Mouse (Mus musculus) liver (tissue): Measurements from ENCODE around the gene Ttll5.
A peak's percentile ranks its signal among the peaks of the same experiment; 100 is the strongest.

Source experiments
- DNase-seq: peaks from one replicate; pipeline ENCODE4 v3.0.0-alpha.2; 2020; ENCODE audit warnings: mixed read lengths

Gene Ttll5

GRCm38 (mm10) chr12:85848164-85848958, 23.9 kb downstream of the Ttll5 start:
- peak; percentile 15 for DNase-seq

- no peak for DNase-seq
Measured at GRCm38 (mm10) chr12:85850661-85851060, 26.2 kb downstream of the Ttll5 start.

DNA sequence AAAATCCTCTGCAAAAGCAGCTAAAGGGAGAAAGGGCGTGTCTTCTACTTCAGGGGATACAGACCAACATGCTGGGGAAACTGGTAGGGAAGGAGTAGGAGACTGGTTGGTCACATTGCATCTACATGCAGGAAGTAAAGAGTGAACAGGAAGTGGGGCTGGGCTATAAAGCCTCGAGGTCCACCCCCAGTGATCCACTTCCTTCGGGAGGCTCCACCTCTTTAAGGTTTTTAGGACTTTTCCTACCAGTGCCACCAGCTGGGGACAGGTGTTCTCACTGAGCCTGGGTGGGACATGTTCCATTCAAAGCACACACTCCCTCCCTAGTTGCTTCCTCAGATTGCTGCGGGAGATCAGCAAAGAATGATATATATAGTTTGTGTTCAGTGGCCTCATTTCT, 29.4 kb downstream of the Ttll5 start:
- no peak for DNase-seq

GRCm38 (mm10) chr12:85854271-85854670, 29.8 kb downstream of the Ttll5 start:
- DNase-seq, result no peak

DNA sequence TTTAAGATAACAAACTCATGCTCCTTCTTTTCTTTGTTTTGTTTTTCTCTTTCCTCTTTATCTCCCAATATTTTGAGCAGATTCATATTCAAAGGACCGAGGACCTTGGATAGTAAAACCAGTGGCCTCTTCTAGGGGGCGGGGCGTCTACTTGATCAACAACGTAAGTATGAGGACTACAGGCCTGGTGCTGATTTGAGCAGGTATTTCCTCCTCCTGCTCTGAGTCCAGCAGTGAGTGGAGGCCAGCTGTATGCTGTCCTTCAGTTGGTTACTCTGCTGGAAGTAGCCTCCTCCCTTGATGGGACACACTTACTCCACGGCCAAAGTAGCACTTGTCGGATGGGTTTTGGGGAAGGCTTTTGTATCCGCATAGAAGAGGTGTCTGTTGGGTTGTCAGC, 32.8 kb downstream of the Ttll5 start:
- no peak for DNase-seq

DNA sequence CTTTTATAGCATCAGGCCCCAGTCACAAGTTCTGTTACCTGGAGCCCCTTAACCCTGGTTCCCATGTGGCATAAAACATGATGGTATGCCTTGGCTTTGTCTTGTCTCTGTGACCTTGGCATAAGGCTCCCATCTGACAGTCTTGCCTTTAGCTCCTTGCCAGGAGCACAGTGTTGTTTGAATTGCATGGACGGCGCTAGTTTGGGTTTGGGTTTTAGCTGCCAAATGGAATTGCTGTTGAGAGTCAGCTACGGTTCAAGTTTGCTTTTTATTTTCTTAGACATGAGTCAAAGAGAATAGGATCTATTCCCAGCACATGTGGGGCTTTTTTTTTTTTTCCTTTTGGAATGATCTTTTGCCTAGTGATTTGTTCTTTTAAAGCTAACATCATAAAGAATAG, 34.7 kb downstream of the Ttll5 start:
- DNase-seq, result no peak

DNA sequence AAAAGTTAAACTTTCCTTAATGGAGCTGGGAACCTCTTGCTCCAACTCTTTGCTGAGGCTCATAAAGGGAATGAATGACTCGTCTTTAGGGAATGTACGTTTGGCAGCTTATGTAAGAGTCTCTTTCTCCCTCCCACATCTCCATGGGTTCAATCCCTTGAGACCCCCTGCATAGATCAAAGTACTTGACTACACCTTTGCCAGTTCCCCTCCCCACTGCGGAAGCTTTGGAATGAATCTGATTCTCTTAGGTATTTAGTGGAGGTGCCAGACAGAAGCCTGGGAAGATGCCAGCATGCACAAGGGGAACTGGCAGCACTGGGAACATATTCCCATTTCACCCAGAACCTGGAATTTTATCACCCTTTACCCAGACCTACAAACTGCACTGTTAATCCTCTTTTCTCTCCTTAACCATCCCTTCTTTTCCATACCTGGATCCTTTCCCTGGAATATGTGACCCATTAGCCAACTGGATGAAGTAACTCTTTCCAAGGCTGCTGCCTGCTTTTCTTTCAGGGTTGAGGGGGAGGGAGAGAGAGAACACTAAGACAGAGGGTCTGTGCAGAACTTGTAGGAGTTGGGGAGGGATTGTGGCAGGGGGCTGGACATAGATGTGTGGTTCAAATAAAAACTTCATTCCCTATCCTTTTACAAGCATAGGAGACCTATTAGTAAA, 35.2 kb downstream of the Ttll5 start:
- no peak for DNase-seq

DNA sequence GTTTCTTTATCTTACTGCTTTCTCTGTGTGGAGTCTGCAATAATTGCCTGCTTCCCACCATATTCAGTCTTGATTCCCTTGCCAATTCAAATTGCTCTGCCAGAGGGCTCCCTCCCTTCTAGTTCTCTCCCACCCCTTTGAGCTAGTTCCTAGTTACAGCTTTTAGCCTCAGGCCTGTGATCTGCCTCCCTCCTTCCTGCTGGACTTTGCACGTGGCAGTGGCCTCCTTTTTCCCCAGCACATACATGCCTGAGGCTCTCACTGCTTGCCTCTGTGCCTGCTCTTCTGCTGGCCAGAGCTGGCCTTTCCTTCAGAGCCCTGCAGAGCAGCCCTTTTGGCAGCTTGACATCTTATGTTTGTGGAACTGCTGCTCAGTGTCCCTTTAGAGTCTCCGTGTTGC, 38.1 kb downstream of the Ttll5 start:
- DNase-seq, result no peak

- DNase-seq, result no peak
Measured at GRCm38 (mm10) chr12:85865526-85865925, 41.1 kb downstream of the Ttll5 start.

DNA sequence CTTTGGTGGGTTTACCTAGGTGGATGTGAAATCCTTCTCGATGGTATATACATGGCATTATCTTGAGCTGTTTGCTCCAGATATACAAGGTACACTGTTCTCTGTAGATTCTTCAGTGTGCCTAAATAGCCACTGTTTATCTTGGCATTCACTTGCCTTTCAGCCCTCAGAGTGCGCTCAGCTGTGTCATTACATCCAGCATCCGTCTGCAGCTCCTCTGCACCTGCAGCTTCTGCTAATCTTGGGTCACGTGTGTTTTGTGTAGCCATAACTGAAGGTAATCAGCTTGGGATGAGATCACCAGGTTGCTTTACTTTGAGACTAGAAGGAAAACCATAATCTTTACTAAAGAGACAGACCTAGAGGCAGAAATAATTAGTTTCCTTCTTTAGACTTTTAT, 42.2 kb downstream of the Ttll5 start:
- DNase-seq, result no peak

GRCm38 (mm10) chr12:85867125-85867524, 42.7 kb downstream of the Ttll5 start:
- DNase-seq, result no peak

DNA sequence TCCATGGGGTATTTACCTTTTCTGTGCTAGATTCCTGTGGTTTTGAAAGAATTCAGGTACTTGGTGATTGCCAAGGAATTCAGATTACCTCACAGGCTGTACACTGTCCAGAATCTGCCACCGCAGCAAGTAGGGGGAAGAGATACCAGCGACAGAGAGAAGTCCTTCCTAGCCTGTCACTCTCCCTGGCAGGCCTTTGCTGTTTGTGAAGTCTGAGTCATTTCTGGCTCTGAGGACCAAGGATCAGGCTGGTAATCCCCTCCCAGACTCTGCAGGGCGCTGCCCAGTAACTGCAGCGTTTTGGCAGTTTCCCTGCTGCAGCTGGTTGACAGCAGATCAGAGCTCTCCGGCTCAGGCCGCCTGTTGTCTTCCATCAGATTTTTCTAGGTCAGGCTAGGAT, 45.0 kb downstream of the Ttll5 start:
- no peak for DNase-seq

DNA sequence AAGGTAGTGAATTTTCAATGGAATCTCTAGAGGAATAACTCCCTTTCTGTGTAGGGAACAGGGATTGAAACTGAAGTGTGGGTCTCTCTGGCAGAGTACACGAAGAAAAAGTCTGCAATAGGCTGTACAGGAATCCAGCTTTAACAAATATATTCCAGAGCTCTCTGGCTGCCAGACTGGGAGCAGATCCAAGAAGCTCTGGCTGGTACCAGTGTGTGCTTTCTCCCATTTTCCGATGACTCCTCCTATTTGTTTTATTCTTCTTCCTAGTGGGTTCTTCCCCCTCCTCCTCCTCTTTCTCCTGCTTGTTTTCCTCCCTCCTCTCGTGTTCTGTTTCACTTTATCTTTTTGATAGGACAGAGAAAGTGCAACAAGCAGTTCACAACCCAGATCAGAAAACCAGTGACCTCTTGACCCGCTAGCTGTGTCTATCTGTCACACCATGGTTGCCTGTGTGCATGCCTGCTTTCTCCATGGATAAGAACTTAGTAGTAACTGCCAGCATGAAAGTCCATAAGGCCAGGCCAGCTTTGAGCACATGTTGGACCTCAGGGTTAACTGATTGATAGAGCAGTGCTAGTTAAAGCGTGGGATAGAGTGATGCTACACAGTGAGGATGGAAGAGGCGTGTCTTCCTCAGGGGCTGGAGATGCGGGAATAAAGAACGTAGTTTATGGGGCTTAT, 55.3 kb downstream of the Ttll5 start:
- DNase-seq, result no peak

DNA sequence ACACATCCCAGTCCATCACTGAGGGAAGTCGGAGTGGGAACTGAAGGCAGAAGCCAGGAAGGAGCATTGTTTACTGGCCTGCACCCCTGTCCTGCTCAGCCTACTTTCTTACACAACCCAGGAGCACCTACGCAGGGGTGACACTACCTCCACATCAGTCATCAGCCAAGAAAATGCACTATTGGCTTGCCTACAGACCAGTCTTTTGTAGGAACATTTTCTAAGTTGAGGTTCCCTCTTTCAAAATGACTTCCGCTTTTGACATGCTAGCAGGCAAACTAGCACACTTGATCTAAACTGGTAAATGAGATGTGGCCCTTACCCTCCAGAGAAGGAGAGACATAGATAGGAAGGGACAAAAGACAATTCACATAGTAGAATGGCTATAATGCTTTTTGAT, 60.6 kb downstream of the Ttll5 start:
- no peak for DNase-seq

DNA sequence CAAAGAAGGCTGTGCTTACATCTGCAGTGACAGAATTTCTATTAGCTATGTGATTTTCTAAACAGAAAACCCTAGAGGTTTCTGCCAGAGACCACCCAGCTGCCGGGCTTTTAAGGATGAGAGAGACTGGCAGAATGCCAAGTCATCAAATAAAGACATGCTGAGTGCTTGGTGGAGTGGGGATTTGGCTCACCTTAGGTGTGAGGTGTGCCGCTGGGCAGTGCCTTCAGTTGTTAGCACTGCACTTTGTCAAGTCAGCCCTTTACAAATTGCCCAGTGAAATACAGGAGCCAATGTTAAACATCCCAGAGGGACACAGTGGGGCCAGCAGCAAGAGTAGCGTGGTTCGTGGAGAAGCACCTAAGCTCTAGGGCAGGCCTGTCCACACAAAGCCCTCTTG, 65.6 kb downstream of the Ttll5 start:
- DNase-seq, result no peak

DNA sequence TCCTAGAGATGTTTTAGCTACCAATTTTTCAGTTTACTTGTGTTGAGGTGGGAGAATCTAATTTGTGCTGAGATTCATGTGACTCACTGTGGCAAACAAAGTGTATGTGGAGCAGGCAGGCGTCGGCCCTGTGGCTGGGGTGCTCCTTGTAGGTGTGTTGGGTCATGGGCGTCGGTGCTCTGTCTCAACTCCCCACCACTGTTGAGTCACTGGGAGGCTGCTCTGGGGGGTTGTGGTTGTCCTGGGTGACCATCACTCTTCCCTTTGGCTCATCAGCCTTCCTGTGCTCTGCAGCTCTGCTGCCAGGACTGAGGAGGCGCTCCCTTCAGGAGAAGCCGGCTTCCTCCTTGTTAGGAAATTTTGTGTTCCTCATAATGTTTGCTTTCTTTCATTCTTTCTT, 79.5 kb downstream of the Ttll5 start:
- DNase-seq, result no peak

DNA sequence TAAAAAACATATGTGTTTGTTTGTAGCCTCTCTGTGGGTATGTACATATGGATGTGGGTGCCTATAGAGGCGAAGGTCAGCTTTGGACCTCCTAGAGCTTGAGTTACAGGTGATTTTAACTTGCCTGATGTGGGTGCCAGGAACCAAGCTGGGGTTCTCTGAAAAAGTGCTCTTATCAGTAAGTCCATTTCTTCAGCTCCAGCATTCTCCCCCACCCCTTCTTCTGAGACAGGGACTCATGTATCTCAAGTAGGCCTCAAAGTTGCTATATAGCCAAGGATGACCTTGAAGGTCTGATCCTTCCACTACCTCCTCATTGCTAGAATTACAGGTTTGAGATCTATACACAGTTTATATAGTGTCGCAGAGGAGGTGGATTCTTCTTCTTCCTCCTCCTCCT, 81.2 kb downstream of the Ttll5 start:
- DNase-seq, result no peak

- DNase-seq, result no peak
Measured at GRCm38 (mm10) chr12:85907896-85908295, 83.4 kb downstream of the Ttll5 start.

GRCm38 (mm10) chr12:85910811-85911210, 86.4 kb downstream of the Ttll5 start:
- DNase-seq, result no peak

DNA sequence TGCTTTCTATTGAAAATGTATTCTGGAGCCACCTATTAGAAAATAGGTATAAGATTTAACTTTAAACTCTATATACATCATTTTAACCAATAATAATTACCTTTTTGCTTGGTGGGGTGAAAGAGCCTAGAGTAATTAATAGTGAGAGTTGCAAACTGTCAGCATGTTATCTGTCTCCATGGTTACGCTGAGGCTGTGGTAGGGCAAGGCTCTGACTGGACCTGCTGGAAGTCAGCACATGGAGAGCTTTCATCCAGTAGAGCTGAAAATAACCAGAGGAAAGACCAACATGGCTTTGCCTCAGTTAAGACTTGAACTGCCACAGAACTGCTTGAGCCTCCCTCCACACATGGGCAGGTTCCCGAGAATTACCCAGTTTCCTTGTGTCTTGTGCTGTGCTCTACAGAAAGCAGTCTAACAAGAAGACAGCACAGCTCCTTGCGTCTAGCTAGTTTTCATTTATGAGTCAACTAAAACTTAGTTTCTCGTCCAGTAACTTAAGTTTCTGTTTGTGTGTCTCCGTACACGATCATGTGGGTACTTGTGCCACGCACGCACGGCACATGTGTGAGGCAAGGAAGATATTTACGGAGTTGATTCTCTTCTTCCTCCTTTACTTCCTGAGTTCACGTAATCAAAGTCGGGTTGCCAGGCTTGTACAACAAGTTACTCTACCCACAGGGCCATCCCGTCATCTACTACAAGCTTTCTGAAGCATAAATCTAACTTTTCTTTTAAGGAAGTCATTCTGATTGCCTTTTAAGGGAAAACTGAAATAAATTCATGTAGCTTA, 88.4 kb downstream of the Ttll5 start:
- no peak for DNase-seq

GRCm38 (mm10) chr12:85926897-85927296, 102.4 kb downstream of the Ttll5 start:
- DNase-seq, result no peak

DNA sequence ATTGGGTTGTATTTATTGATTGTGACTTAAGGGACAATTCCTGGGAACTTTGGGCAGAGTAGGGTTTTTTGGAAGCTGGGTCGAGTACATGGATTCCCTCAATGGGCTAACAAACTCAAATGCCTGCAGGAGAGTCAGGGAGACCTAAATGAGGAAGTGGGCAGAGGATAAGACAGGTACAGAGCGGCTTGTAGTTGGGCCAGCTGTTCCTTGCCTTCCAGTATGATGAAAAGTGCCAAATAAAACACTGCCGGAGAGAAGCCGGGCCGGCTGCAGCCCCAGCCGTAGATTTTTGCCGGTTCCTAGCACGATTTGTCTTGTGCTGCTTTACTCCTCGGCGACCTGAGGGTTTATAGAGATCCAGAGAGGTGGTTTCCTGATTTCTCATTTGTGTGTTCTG, 104.1 kb downstream of the Ttll5 start:
- DNase-seq, result no peak

DNA sequence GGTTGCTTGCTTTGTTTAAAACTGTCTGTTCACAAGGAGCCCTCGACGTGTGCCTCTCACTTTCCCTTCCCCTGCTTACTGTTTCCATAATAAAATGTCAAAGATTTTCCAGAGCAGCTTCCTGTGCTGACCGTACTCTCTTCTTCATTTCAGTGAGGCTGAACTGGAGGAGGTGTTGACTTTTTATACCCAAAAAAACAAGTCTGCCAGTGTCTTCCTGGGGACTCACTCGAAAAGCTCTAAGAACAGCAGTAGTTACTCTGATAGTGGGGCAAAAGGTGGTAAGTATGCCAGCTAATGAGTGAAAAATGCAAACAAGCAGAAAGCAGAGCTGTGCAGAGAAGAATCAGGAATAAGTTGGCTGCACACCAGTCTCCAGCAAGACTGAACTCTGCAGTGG, 105.3 kb downstream of the Ttll5 start:
- no peak for DNase-seq
